Mouse (Mus musculus): ENCODE results near the gene Gabrb3.

Gene Gabrb3

GRCm38 (mm10) chr7:57419392-57419791 is at the start of gene Gabrb3:
Gabrb3 (plus strand) TSS chr7:57419692.
- no peak for DNase-seq (ENCODE audit: low spot score)

GRCm38 (mm10) chr7:57384112-57384511 is 35.4 kb upstream of the Gabrb3 start:
- DNase-seq (ENCODE audit: low spot score) = no peak

GRCm38 (mm10) chr7:57386517-57387340 is 32.8 kb upstream of the Gabrb3 start, which contains the start of gene Gabrg3:
Gabrg3 (minus strand) TSS chr7:57387188.
- DNase-seq (ENCODE audit: low spot score) = no peak

GRCm38 (mm10) chr7:57387341-57387654 is 32.2 kb upstream of the Gabrb3 start:
- DNase-seq (ENCODE audit: low spot score) = no peak

GRCm38 (mm10) chr7:57390046-57390445 is 29.4 kb upstream of the Gabrb3 start:
- no peak for DNase-seq (ENCODE audit: low spot score)

- no peak for DNase-seq (ENCODE audit: low spot score)
Measured at GRCm38 (mm10) chr7:57393551-57393950, 25.9 kb upstream of the Gabrb3 start.

- no peak for DNase-seq (ENCODE audit: low spot score)
Measured at GRCm38 (mm10) chr7:57411163-57411562, 8.3 kb upstream of the Gabrb3 start.

- DNase-seq (ENCODE audit: low spot score) = no peak
Measured at GRCm38 (mm10) chr7:57412896-57413295, 6.6 kb upstream of the Gabrb3 start.

- DNase-seq (ENCODE audit: low spot score) = no peak
Measured at GRCm38 (mm10) chr7:57421044-57421443, 1.6 kb downstream of the Gabrb3 start.

- no peak for DNase-seq (ENCODE audit: low spot score)
Measured at GRCm38 (mm10) chr7:57422675-57423074, 3.2 kb downstream of the Gabrb3 start.

GRCm38 (mm10) chr7:57448239-57448638 is 28.7 kb downstream of the Gabrb3 start:
- no peak for DNase-seq (ENCODE audit: low spot score)

- no peak for DNase-seq (ENCODE audit: low spot score)
Measured at GRCm38 (mm10) chr7:57460354-57460753, 40.9 kb downstream of the Gabrb3 start.

- no peak for DNase-seq (ENCODE audit: low spot score)
Measured at GRCm38 (mm10) chr7:57471316-57471715, 51.8 kb downstream of the Gabrb3 start.

- DNase-seq (ENCODE audit: low spot score) = peak; percentile 65
Measured at GRCm38 (mm10) chr7:57473811-57474525, 54.5 kb downstream of the Gabrb3 start.

- no peak for DNase-seq (ENCODE audit: low spot score)
Measured at GRCm38 (mm10) chr7:57482896-57483295, 63.4 kb downstream of the Gabrb3 start.

GRCm38 (mm10) chr7:57486907-57487306 is 67.4 kb downstream of the Gabrb3 start:
- no peak for DNase-seq (ENCODE audit: low spot score)

- DNase-seq (ENCODE audit: low spot score) = no peak
Measured at GRCm38 (mm10) chr7:57491795-57492194, 72.3 kb downstream of the Gabrb3 start.

GRCm38 (mm10) chr7:57502809-57503208 is 83.3 kb downstream of the Gabrb3 start:
- DNase-seq (ENCODE audit: low spot score) = no peak

GRCm38 (mm10) chr7:57508860-57509632 is 89.6 kb downstream of the Gabrb3 start:
- DNase-seq (ENCODE audit: low spot score) = no peak

GRCm38 (mm10) chr7:57509681-57510141 is 90.2 kb downstream of the Gabrb3 start, which contains the start of gene Gabra5:
Gabra5 (minus strand) TSS chr7:57510059.
- DNase-seq (ENCODE audit: low spot score) = peak; percentile 31

- DNase-seq (ENCODE audit: low spot score) = peak; percentile 29
Measured at GRCm38 (mm10) chr7:57512955-57513354, 93.5 kb downstream of the Gabrb3 start.

GRCm38 (mm10) chr7:57529451-57529850 is 110.0 kb downstream of the Gabrb3 start:
- no peak for DNase-seq (ENCODE audit: low spot score)

Data from left cerebral cortex, adult 11 months (tissue).